Mouse (Mus musculus) monocyte, adult 5-6 weeks (primary cell): ENCODE results near the gene Atp13a1. TPM values are rescaled to one million over a fixed set of nuclear protein-coding genes. Genes with fewer than 3 reads are reported as not detected.

Source experiments
- ATAC-seq: fragments of 153-309, 156-312 bp; replicated peaks from 2 replicates; pipeline ENCODE4 v1.8.0; 2017; ENCODE audit warnings: mild to moderate bottlenecking; ENCODE audit not compliant: low TSS enrichment, insufficient number of reproducible peaks, severe bottlenecking, poor library complexity, low FRiP score
- total RNA-seq: library from RNA; stranded (forward); fragments of 200-1000, 200-491, 200-594 nt; gene quantifications from 3 replicates; pipeline ENCODE4 v1.2.3, GENCODE M21; 2017

Gene Atp13a1
- total RNA-seq, 1 experiment from 2014 or later: 10.5 TPM

DNA sequence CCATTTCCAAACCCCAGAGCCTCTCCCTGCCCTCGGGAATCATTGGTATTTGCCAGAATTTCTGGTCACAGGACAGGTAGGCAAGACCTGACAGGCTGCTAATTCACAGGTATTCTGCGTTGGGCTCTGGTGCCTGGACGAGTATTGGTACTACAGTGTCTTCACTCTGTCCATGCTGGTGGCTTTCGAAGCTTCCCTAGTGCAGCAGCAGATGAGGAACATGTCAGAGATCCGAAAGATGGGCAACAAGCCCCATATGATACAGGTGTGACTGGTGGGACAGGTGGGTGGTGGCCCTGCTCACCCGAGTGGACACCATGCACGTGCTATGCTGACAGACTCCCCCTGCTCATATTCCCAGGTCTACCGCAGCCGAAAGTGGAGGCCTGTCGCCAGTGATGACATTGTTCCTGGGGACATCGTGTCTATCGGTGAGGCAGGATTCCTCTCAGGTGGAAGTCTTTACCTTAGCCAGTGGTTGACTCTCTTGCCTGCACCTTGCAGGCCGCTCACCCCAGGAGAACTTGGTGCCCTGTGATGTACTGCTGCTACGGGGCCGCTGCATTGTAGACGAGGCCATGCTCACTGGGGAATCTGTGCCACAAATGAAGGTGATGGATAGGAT, 5.9 kb downstream of the Atp13a1 start:
- ATAC-seq: no peak

DNA sequence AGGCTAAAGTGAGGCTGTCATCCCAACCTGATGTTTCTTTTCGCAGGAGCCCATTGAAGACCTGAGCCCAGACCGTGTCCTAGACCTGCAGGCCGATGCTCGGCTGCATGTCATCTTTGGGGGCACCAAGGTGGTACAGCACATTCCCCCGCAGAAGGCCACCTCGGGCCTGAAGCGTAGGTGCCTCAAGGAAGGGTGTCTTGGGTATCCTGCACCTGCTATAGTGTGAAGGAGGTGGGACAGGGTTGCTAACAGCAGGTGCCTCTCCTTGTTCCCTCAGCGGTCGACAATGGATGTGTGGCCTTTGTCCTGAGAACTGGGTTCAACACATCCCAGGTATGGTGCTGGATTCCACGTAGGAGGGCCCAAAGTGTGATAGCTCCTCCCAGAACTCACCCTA, 6.7 kb downstream of the Atp13a1 start:
- no peak for ATAC-seq

DNA sequence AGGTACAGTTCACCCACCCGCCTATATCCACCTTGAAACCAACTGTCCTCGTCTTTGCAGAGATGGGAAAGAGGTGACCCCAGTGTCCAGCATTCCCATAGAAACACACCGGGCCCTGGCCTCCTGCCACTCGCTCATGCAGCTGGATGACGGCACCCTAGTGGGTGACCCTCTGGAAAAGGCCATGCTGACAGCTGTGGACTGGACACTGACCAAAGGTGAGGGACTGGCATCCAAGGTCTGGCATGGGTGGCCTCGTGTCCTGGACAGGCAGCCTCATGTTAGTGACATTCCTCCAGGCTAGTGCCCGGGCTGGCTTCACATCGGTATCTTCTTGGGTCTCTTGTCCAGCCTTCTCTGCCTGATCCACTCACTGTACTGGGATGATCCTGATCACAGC, 8.3 kb downstream of the Atp13a1 start:
- ATAC-seq: no peak

DNA sequence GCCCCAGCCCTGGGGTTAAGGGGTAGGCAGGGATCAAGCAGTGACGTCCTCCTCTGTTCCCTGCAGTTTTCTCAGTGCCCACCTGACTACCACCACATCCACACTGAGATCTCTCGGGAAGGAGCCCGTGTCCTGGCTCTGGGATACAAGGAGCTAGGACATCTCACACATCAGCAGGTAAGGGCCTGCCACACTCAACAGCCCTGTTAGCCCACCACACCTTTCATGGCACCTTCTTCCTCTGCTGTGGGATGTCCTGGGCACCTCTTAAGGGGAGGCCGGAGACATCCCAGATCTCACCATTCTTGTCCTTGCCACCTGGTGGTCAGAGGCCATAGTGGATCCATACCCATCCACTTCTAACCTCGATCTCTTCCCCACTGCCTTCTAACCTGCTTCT, 9.0 kb downstream of the Atp13a1 start:
- ATAC-seq: no peak

DNA sequence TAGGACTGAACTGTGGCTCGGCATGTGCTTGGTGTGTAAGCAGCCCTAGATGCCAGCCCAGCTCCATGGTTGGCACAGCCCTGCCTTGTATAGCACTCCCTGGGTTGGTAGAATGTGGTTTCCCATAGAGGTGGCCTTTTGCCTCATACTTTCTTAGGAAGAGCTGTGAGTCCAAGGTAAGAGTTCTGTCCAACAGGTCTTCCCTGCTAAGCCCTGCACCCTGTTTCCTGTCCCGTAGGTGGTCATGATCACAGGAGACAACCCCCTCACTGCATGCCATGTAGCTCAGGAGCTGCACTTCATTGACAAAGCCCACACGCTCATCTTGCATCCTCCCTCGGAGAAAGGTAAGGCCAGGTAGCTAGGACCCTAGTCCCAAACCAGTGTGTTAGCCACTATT, 10.8 kb downstream of the Atp13a1 start:
- no peak for ATAC-seq

DNA sequence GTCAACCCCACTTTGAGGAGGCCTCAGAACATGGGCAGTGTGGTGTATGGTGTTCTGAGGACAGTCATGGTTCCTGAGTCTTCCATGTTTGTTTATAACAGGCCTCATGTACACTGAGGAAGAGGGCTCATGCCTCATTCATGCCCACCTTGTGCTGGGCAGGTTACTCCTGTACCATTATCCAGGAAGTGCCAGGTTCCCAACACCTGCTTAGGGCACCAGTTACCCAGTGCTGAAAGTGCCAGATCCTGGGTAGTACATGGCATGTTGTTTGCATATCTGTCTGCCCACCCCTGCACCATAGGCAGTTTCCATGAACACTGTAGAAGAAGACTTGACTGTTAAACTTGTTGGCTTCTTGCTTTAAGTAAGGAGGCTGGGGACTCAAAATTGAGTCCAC, 11.3 kb downstream of the Atp13a1 start:
- no peak for ATAC-seq

DNA sequence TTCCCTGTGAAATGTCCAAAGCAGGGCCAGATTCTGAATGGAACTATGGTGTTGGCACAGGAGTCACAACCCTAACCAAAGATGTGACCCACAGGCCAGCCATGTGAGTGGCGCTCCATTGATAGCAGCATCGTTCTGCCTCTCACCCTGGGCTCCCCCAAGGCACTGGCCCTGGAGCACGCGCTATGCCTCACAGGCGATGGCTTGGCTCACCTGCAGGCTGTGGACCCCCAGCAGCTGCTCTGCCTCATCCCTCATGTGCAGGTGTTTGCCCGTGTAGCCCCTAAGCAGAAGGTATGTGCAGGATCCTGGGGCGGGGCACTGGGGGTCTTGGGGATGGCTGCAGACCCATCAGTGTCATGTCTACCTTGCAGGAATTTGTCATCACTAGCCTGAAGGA, 12.4 kb downstream of the Atp13a1 start:
- no peak for ATAC-seq

DNA sequence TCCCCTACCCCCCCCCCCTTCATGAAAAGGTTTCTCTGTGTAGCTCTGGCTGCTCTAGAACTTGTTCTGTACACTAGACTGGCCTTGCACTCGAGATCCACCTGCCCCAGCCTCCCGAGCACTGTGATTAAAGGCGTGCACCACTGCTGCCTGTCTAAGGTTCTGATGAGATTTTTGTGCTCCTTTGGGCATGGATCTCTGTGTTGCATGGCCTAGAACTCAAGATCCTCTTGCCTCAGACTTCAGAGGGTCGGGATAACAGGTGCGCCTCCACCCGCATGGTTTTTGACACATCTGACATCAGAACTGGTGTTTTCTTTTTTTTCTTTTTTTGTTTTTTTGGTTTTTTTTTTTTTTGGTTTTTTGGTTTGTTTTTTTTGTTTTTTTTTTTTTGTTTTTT, 13.6 kb downstream of the Atp13a1 start:
- ATAC-seq: no peak

DNA sequence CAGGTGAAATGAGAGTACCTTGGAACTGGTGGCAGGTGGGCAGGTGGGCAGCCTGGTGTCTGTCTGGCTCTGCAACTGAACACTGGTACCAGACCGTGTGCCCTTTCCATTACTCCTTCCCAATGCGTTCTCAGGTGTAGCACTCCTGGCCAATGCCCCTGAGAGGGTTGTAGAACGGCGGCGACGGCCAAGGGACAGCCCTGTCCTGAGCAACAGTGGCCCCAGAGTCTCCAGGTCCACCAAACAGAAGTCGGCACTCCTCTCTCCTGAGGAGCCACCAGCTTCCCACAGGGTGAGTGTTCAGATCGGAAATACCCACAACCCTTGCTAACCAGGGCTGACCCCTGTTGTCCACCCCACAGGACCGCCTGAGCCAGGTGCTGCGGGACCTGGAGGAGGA, 14.1 kb downstream of the Atp13a1 start:
- no peak for ATAC-seq

DNA sequence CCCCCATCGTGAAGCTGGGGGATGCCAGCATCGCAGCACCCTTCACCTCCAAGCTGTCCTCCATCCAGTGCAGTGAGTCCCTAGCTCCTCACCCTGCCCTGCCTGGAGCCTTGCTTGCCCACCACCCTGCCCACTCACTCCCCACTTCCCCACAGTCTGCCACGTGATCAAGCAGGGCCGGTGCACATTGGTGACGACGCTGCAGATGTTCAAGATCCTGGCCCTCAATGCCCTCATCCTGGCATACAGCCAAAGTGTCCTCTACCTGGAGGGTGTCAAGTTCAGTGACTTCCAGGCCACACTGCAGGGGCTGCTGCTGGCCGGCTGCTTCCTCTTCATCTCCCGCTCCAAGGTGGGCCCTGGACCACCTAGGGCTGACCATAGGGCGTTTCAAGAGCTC, 14.5 kb downstream of the Atp13a1 start:
- ATAC-seq: no peak

DNA sequence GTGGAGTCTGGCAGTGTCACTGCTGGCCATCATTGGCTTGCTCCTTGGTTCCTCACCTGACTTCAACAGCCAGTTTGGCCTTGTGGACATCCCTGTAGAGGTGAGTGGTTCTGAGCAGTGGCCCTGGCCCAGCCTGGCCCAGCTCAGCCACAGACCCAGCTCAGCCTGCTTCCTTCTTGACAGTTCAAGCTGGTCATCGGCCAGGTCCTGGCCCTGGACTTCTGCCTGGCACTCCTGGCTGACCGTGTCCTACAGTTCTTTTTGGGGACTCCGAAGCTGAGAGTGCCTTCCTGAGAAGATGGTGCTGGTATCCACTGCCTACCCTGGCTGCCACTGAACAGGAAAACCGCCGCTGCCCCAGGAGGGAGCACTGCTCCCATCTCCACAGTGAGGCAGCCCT, 16.3 kb downstream of the Atp13a1 start:
- no peak for ATAC-seq

DNA sequence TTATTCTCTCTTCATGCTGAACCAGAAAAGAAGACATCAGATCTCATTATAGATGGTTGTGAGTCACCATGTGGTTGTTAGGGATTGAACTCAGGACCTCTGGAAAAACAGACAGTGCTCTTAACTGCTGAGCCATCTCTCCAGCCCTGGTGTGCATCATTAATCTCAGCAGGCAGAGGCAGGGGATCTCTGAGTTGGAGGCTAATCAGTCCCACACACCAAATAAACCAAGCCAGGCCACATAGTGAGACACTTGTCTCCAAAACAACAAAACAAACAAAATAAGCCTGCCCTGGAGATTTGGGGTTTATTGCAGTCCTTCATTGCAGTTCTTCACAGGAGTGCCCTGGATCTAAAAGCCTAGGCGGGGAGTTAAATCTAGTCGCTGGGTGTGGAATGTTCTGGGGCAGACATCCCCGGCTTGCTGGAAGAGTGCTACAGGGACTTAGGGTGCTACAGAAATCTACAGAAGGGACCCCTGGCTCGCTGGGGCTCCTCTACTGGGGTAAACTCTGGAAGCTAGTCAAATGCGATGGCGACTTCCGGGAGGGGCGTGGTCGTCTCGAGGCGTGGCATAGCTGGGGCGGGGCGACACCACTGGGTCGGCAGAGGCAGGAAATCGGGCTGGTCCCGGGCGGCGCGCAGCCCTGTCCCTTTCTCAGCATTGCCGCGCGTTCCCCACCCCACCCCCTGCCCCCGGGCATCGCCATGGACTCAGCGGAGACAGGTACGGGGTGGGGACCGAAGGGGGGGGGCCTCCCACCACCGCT, 17.3 kb downstream of the Atp13a1 start, which contains the start of gene Gmip:
Gene Gmip, plus strand, starts transcription at position 586 of the 770 bp plus-strand sequence.
- ATAC-seq: peak; percentile 83

DNA sequence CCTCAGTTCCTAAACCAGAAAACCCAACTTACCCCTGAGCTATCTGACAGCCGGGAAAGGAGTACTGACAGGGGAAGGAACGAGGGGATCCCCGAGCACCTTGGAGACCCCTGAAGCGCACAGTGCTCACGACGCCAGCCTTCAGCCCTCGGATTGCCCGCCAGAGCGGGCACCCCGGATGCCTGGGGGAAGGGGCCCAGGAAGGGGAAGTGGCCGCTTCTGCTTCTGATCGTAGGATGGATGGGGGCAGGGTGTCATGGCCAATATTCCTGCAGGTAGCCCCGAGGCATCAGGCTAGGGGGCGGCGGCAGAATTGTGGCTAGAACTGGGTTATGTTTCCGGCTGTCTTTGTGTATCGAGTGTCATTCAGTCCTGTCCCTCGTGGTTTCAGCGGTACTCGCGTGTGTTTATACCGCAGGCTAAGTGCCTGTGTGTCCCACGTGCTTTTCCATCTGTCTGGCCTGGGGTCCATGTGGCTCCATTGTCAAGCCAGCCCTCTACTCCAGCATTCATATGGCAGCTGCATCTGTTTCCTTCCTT, 18.0 kb downstream of the Atp13a1 start:
- ATAC-seq: peak; percentile 60

DNA sequence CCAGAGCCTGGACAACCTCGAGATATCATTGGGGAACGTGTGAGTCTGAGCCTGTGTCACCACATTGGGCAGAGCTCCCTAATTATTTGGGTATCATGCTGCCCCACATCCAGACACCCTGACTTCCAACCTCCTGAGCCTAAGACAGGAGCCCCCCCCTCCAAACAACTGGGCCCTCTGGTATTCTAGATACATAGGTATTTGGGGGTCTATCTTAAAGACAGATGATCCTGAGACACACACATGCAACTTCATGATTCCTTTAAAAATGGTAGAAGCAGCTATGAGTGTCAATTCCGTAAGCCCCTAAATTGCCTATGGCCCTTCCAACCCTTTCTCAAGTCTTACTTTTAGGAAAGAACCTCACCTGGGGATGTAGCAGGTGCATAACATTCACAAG, 18.9 kb downstream of the Atp13a1 start:
- no peak for ATAC-seq

DNA sequence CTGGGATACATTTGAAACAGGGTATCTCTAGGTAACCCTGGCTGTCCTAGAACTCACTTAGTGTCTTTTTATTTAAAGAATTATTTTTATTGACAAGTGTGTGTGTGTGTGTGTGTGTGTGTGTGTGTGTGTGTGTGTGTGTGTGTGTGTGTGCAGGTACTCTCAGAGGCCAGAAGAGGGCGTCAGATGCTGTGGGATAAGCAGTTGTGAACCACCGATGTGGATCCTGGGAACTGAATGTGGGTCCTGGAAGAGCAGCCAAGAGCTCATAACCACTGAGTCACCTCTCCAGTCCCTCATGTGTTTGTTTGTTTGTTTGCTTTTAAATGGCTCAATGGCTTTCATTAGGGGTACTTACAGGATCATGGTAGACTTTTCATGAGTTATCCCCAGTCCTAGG, 23.9 kb downstream of the Atp13a1 start:
- ATAC-seq: no peak

DNA sequence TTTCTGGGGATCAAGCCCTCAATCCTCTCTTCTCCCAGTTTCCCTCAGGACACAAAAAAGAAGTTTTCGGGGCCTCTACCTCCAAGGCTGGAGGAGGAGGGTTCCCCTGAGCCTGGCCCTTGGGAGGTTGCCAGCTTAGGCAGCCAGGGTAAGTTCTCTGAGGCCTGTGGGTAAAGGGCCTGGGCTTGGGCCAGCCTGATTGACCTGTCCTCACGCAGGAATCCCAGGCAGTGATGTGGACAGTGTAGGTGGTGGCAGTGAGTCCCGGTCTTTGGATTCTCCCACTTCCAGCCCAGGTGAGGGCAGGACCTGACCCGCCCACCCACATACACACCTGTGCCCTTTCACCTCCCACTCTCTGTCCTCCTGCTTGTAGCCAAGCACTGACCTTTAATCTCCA, 24.4 kb downstream of the Atp13a1 start:
- ATAC-seq: no peak

DNA sequence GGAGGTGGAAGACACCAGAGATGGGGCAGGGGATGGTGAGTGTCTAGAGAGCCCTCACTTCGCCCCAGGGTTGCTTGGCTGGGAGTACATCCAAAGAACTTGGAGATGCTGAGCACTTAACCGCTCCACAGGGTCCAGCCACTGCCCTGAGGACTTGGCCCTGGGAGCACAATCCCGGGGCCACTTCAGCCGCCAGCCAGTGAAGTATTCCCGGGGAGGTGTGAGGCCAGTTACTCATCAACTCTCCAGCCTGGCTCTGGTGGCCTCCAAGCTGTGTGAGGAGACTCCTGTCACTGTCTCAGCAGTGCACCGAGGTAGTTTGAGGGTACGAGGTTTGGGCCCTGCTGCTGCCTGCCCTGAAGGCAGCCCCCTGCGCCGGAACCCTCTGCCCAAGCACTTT, 29.5 kb downstream of the Atp13a1 start:
- ATAC-seq: no peak

DNA sequence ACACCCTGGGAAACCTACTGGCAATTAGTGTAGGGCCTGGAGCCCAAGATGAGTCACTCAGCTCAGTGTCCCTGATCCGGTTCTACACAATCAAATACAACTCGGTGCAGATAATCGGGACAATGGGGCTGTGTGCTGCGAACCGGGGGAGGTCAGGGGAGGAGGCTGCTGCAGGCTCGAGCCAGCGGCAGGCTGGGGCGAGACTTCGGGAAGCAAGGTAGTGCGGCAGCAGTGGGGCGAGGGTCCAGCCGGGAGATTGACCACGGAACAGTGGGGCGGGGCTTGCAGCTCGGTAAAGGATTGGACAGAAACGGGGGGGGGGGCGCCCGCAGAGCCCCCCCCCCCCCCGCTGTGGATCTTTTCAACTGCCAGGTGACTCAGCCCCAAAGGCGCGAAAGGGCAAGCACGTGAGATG, 31.0 kb downstream of the Atp13a1 start:
- ATAC-seq: no peak

DNA sequence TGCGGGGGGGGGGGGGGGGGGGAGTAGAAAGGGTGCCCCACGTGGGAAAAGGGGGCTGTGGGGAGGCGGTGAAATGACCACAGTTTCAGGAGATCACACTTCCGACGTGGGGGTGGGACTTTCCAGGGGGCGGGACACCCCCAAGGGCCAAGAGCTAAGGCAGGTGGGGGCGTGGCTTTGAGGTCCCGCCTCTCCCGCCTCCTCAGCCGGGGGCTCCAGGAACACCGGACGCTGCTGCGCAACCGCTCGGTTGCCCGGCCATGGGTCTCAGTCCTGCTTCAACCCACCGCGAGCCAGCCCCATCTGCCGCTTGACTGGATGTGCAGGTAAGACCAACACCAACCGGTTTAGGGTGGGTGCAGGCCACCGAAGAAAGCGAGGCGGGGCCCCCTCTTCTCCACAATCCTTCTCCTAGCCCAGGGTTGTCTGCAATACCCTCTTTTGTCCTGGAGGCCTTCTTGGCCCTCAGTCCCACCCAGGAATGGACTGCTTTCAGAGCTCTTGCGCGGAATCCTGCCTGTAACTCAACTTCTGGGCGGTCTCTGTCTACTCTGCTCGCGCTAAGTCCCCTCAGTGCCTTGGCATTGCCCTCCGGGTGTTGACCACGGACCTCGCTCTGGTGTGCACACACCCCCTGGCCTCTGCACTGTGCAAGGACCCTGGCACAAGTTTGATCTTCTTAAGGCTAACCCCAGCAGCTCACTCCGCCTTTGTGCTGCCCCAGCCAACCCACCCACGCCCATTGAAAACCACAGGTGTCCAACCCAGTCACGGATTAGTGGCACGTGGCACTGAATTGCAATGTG, 31.6 kb downstream of the Atp13a1 start, which contains the start of gene Lpar2:
Gene Lpar2, plus strand, starts transcription at position 44 of the 806 bp plus-strand sequence.
- ATAC-seq: no peak
